Mouse (Mus musculus): ENCODE measurements at regions not wholly inside any gene's neighbourhood (a gene's known extent, or its start where the extent isn't known, plus 50 kb on each side); places are given as distances from the start of the nearest gene placed in this dataset.

GRCm38 (mm10) chr15:93879006-93879405 lies 283.3 kb upstream of the Prickle1 start:
- no peak for DNase-seq

GRCm38 (mm10) chr15:93876335-93876734 lies 280.6 kb upstream of the Prickle1 start:
- no peak for DNase-seq

GRCm38 (mm10) chr15:93875685-93876084 lies 280.0 kb upstream of the Prickle1 start:
- DNase-seq: no peak

GRCm38 (mm10) chr15:93874206-93874605 lies 278.5 kb upstream of the Prickle1 start:
- DNase-seq: no peak

GRCm38 (mm10) chr15:93857336-93857901 lies 261.7 kb upstream of the Prickle1 start:
- DNase-seq: no peak

- DNase-seq: no peak
These were observed 257.5 kb upstream of the Prickle1 start for GRCm38 (mm10) chr15:93853221-93853620.

- DNase-seq: no peak
These were observed 256.4 kb upstream of the Prickle1 start for GRCm38 (mm10) chr15:93852126-93852525.

- no peak for DNase-seq
These were observed 254.7 kb upstream of the Prickle1 start for GRCm38 (mm10) chr15:93850388-93850787.

- no peak for DNase-seq
These were observed 253.1 kb upstream of the Prickle1 start for GRCm38 (mm10) chr15:93848830-93849229.

- no peak for DNase-seq
These were observed 251.1 kb upstream of the Prickle1 start for GRCm38 (mm10) chr15:93846797-93847196.

- no peak for DNase-seq
These were observed 250.1 kb upstream of the Prickle1 start for GRCm38 (mm10) chr15:93845801-93846200.

GRCm38 (mm10) chr15:93832956-93833355 lies 237.3 kb upstream of the Prickle1 start:
- DNase-seq: no peak

GRCm38 (mm10) chr15:93832431-93832936 lies 236.8 kb upstream of the Prickle1 start:
- peak; percentile 51 for DNase-seq

GRCm38 (mm10) chr15:93831148-93831547 lies 235.5 kb upstream of the Prickle1 start:
- no peak for DNase-seq

GRCm38 (mm10) chr15:93824729-93825694 lies 229.3 kb upstream of the Prickle1 start:
- no peak for DNase-seq

- DNase-seq: no peak
These were observed 225.5 kb upstream of the Prickle1 start for GRCm38 (mm10) chr15:93821236-93821635.

GRCm38 (mm10) chr15:93812011-93812410 lies 216.3 kb upstream of the Prickle1 start:
- no peak for DNase-seq

- no peak for DNase-seq
These were observed 212.3 kb upstream of the Prickle1 start for GRCm38 (mm10) chr15:93807993-93808392.

- no peak for DNase-seq
These were observed 211.8 kb upstream of the Prickle1 start for GRCm38 (mm10) chr15:93807505-93807904.

- DNase-seq: no peak
These were observed 209.0 kb upstream of the Prickle1 start for GRCm38 (mm10) chr15:93804703-93805102.

GRCm38 (mm10) chr15:93790531-93790930 lies 194.8 kb upstream of the Prickle1 start:
- DNase-seq: no peak

- no peak for DNase-seq
These were observed 194.1 kb upstream of the Prickle1 start for GRCm38 (mm10) chr15:93789762-93790161.

GRCm38 (mm10) chr15:93787361-93787760 lies 191.7 kb upstream of the Prickle1 start:
- no peak for DNase-seq

Measured in adrenal gland, postnatal 10 days (tissue).